Mouse (Mus musculus): ENCODE data around the gene Dcakd. TPM values are rescaled to one million over a fixed set of nuclear protein-coding genes. Genes with fewer than 3 reads are reported as not detected.

The Dcakd gene
- polyA plus RNA-seq, 1 experiment = not detected

GRCm38 (mm10) chr11:103052078-103052477 is 23.9 kb upstream of the Dcakd start:
- TF ChIP-seq POLR2A (IDR thresholded peaks at IDR 0.05; ENCODE audit: insufficient read depth, low read depth, low read length) = no peak
- no peak for TF ChIP-seq CTCF (IDR thresholded peaks at IDR 0.05; ENCODE audit: insufficient read depth, low read depth, low read length)
- Histone ChIP-seq H3K4me1 (ENCODE audit: control insufficient read depth, insufficient read depth, low read length) (peaks cover 22% of the 10 kb centered on the region), H3K27ac (ENCODE audit: insufficient read depth, low read depth, low read length) (peak overlapping the region; percentile 89), H3K4me3 (ENCODE audit: insufficient read depth, low read depth, low read length) (no peak overlapping the region)
- 81% methylated on average over 6 of the region's 6 CpGs for WGBS

GRCm38 (mm10) chr11:103051249-103051691 is 23.1 kb upstream of the Dcakd start:
- H3K4me1 ChIP-seq (ENCODE audit: control insufficient read depth, insufficient read depth, low read length) = peaks cover 22% of the 10 kb centered on the region
- 27% methylated on average over 8 of the region's 8 CpGs for WGBS
- no peak for TF ChIP-seq POLR2A (IDR thresholded peaks at IDR 0.05; ENCODE audit: insufficient read depth, low read depth, low read length)
- TF ChIP-seq CTCF (IDR thresholded peaks at IDR 0.05; ENCODE audit: insufficient read depth, low read depth, low read length) = no peak
- peak overlapping the region; percentile 89 for H3K27ac ChIP-seq (ENCODE audit: insufficient read depth, low read depth, low read length)
- H3K4me3 ChIP-seq (ENCODE audit: insufficient read depth, low read depth, low read length) = no peak overlapping the region

- Histone ChIP-seq H3K27ac (ENCODE audit: insufficient read depth, low read depth, low read length) (peak overlapping the region; percentile 29; the same call in 1 of the 2 replicates), H3K4me3 (ENCODE audit: insufficient read depth, low read depth, low read length) (no peak overlapping the region), H3K4me1 (ENCODE audit: control insufficient read depth, insufficient read depth, low read length) (peaks cover 25% of the 10 kb centered on the region)
- TF ChIP-seq POLR2A (IDR thresholded peaks at IDR 0.05; ENCODE audit: insufficient read depth, low read depth, low read length) (no peak), CTCF (IDR thresholded peaks at IDR 0.05; ENCODE audit: insufficient read depth, low read depth, low read length) (no peak)
- WGBS = 60% methylated on average over 9 of the region's 9 CpGs
These were observed 22.0 kb upstream of the Dcakd start for GRCm38 (mm10) chr11:103050153-103050552.

DNA sequence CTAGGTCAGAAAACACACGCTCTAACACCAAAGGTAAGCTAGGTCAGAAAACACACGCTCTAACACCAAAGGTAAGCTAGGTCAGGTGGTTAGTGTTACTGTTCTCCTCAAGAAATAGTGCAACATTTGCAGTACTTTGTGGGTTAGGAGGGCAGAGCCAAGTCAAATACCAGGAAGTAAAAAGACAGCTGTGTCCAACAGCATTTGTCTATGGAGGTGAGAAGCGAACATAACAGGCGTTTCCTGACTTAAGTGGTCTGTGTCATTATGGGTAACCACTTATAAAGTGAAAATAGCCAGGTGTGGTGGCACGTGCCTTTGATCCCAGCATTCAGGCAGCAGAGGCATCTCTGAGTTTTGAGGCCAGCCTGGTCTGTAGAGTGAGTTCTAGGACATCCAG is 21.5 kb upstream of the Dcakd start:
- 93% methylated on average over 5 of the region's 5 CpGs for WGBS
- TF ChIP-seq POLR2A (IDR thresholded peaks at IDR 0.05; ENCODE audit: insufficient read depth, low read depth, low read length) = no peak
- no peak for TF ChIP-seq CTCF (IDR thresholded peaks at IDR 0.05; ENCODE audit: insufficient read depth, low read depth, low read length)
- Histone ChIP-seq H3K27ac (ENCODE audit: insufficient read depth, low read depth, low read length) (no peak overlapping the region), H3K4me1 (ENCODE audit: control insufficient read depth, insufficient read depth, low read length) (peaks cover 27% of the 10 kb centered on the region), H3K4me3 (ENCODE audit: insufficient read depth, low read depth, low read length) (no peak overlapping the region)

- WGBS = 31% methylated on average over 8 of the region's 8 CpGs
- Histone ChIP-seq H3K4me3 (ENCODE audit: insufficient read depth, low read depth, low read length) (no peak overlapping the region), H3K4me1 (ENCODE audit: control insufficient read depth, insufficient read depth, low read length) (peaks cover 28% of the 10 kb centered on the region), H3K27ac (ENCODE audit: insufficient read depth, low read depth, low read length) (no peak overlapping the region)
- TF ChIP-seq POLR2A (IDR thresholded peaks at IDR 0.05; ENCODE audit: insufficient read depth, low read depth, low read length) (no peak), CTCF (IDR thresholded peaks at IDR 0.05; ENCODE audit: insufficient read depth, low read depth, low read length) (no peak)
These were observed 18.2 kb upstream of the Dcakd start for GRCm38 (mm10) chr11:103046286-103046685.

DNA sequence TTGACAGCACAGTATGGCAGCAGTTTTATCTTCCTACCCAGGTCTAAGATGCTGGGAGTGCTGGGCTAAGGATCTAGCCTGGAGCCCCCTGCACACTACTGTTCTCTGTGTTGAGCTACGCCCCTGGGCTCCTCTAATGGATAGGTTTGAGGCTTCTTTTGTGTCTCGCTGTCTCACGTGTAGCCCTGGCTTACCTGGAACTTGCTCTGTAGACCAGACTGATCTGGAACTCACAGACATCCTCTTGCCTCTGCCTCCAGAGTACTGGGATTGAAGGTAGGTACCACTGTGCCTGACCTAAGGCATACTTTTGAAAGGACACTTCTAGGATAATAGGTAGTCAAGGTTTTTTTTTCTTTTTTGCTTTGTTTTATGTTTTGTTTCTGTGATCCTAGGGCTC is 15.8 kb upstream of the Dcakd start:
- TF ChIP-seq CTCF (IDR thresholded peaks at IDR 0.05; ENCODE audit: insufficient read depth, low read depth, low read length) (no peak), POLR2A (IDR thresholded peaks at IDR 0.05; ENCODE audit: insufficient read depth, low read depth, low read length) (no peak)
- H3K27ac ChIP-seq (ENCODE audit: insufficient read depth, low read depth, low read length) = no peak overlapping the region
- WGBS = 90% methylated on average over 3 of the region's 3 CpGs
- H3K4me3 ChIP-seq (ENCODE audit: insufficient read depth, low read depth, low read length) = no peak overlapping the region
- peaks cover 29% of the 10 kb centered on the region for H3K4me1 ChIP-seq (ENCODE audit: control insufficient read depth, insufficient read depth, low read length)

GRCm38 (mm10) chr11:103042828-103043227 is 14.7 kb upstream of the Dcakd start:
- TF ChIP-seq CTCF (IDR thresholded peaks at IDR 0.05; ENCODE audit: insufficient read depth, low read depth, low read length) (no peak), POLR2A (IDR thresholded peaks at IDR 0.05; ENCODE audit: insufficient read depth, low read depth, low read length) (no peak)
- peaks cover 34% of the 10 kb centered on the region for H3K4me1 ChIP-seq (ENCODE audit: control insufficient read depth, insufficient read depth, low read length)
- H3K27ac ChIP-seq (ENCODE audit: insufficient read depth, low read depth, low read length) = peak overlapping the region; percentile 93
- H3K4me3 ChIP-seq (ENCODE audit: insufficient read depth, low read depth, low read length) = no peak overlapping the region
- WGBS = 14% methylated on average over 4 of the region's 4 CpGs

- no peak for TF ChIP-seq POLR2A (IDR thresholded peaks at IDR 0.05; ENCODE audit: insufficient read depth, low read depth, low read length)
- TF ChIP-seq CTCF (IDR thresholded peaks at IDR 0.05; ENCODE audit: insufficient read depth, low read depth, low read length) = no peak
- peaks cover 53% of the 10 kb centered on the region for H3K4me1 ChIP-seq (ENCODE audit: control insufficient read depth, insufficient read depth, low read length)
- WGBS = 36% methylated on average over 6 of the region's 6 CpGs
- H3K27ac ChIP-seq (ENCODE audit: insufficient read depth, low read depth, low read length) = peak overlapping the region; percentile 94
- H3K4me3 ChIP-seq (ENCODE audit: insufficient read depth, low read depth, low read length) = no peak overlapping the region
These were observed 9.9 kb upstream of the Dcakd start for GRCm38 (mm10) chr11:103038037-103038436.

DNA sequence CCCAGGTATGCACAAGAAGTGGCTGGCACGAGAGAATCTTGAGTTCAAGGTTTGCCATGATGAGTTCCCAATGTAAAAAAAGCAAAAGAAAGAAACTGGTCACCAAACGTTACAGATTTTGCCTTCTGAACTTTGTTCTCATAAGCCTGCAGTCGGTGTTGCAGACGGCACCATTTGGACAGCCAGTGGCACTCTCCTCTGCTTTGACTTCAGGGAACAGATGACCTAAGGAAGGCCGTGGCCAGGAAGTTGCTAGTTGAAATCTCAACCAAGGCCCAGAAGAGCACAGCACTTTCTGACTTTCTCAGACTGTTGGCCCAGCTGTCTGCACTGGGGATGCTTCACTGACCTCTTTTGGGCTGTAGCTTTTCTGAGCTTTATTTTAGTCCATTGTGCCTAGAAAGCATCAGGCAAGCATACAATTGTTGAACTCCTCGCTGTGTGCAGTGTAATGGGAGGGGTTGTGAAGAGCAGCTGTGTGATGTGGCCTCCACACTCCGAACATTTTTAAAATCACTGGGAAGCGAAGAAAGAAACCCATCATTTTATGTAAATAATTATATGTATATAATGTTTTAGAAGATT is 8.8 kb upstream of the Dcakd start:
- Histone ChIP-seq H3K4me1 (ENCODE audit: control insufficient read depth, insufficient read depth, low read length) (peaks cover 52% of the 10 kb centered on the region), H3K4me3 (ENCODE audit: insufficient read depth, low read depth, low read length) (no peak overlapping the region), H3K27ac (ENCODE audit: insufficient read depth, low read depth, low read length) (peak overlapping the region; percentile 90)
- 39% methylated on average over 8 of the region's 8 CpGs for WGBS
- TF ChIP-seq CTCF (IDR thresholded peaks at IDR 0.05; ENCODE audit: insufficient read depth, low read depth, low read length) (no peak), POLR2A (IDR thresholded peaks at IDR 0.05; ENCODE audit: insufficient read depth, low read depth, low read length) (no peak)

Data from olfactory bulb, adult 2 months (tissue).